Mouse (Mus musculus): ENCODE measurements at regions not wholly inside any gene's neighbourhood (a gene's known extent, or its start where the extent isn't known, plus 50 kb on each side); places are given as distances from the start of the nearest gene placed in this dataset.

- no peak for TF ChIP-seq CTCF (IDR thresholded peaks at IDR 0.05; ENCODE audit: low read depth)
- no peak for TF ChIP-seq EP300 (IDR thresholded peaks at IDR 0.05; ENCODE audit: low read depth)
Observed at GRCm38 (mm10) chr10:6026317-6026716, 104.1 kb upstream of the Rgs17 start.

Data from liver, embryonic 14.5 days (tissue).